Mouse (Mus musculus) lung, adult 2 months (tissue): ENCODE measurements around the gene Vezt.

Experiments used
- CTCF ChIP-seq: fragments of 200-500 bp; IDR thresholded peaks from 2 replicates; pipeline ENCODE4 v1.5.1; 2011; ENCODE audit warnings: mild to moderate bottlenecking, low read length, control low read depth; ENCODE audit not compliant: insufficient read depth
- POLR2A ChIP-seq: fragments of 200-500 bp; IDR thresholded peaks from 2 replicates; pipeline ENCODE4 v1.6.1; 2011; ENCODE audit warnings: low read depth, mild to moderate bottlenecking, control low read depth, low read length, borderline replicate concordance; ENCODE audit errors: extremely low read depth

GRCm38 (mm10) chr10:94011024-94011423 is 24.6 kb downstream of the Vezt start:
- TF ChIP-seq CTCF (no peak), POLR2A (no peak)
